Mouse (Mus musculus) forelimb bud, embryonic 11.5 days (tissue): ENCODE data around the gene Nono.

Experiments
- DNase-seq: peaks from one replicate; pipeline ENCODE4 v3.0.0-alpha.2; 2012; ENCODE audit warnings: low read depth, low spot score

The Nono gene

GRCm38 (mm10) chrX:101486487-101487152, 57.5 kb downstream of the Nono start:
- DNase-seq, result peak; percentile 52
